Mouse (Mus musculus) liver, embryonic 13.5 days (tissue): ENCODE measurements at regions not wholly inside any gene's neighbourhood (a gene's known extent, or its start where the extent isn't known, plus 50 kb on each side); places are given as distances from the start of the nearest gene placed in this dataset.

ENCODE experiments used
- ATAC-seq: fragments of 200-750 bp; cut with Nextera tagmentation; 2 replicates; pipeline ENCODE4 v1.8.0; 2017; ENCODE audit warnings: low read depth, mild to moderate bottlenecking, moderate number of reproducible peaks, moderate library complexity
- DNase-seq: peaks from one replicate; pipeline ENCODE4 v3.0.0; 2022
- H3K27ac ChIP-seq: fragments of 300-500 bp; sonication (generic); 2 replicates; pipeline ENCODE4 v1.5.1; 2015; ENCODE audit warnings: moderate library complexity, mild to moderate bottlenecking, inconsistent platforms
- H3K27me3 ChIP-seq: fragments of 300-500 bp; sonication (generic); 2 replicates; pipeline ENCODE4 v1.6.1; 2015; ENCODE audit warnings: mild to moderate bottlenecking, inconsistent platforms
- H3K36me3 ChIP-seq: fragments of 300-500 bp; sonication (generic); 2 replicates; pipeline ENCODE4 v1.6.1; 2015; ENCODE audit warnings: mild to moderate bottlenecking, inconsistent platforms
- H3K4me1 ChIP-seq: fragments of 300-500 bp; sonication (generic); replicated peaks from 2 replicates; pipeline ENCODE4 v1.6.1; 2015; ENCODE audit warnings: inconsistent platforms
- H3K4me2 ChIP-seq: fragments of 300-500 bp; sonication (generic); 2 replicates; pipeline ENCODE4 v1.6.1; 2015; ENCODE audit warnings: inconsistent platforms, mild to moderate bottlenecking, moderate library complexity
- H3K4me3 ChIP-seq: fragments of 300-500 bp; sonication (generic); replicated peaks from 2 replicates; pipeline ENCODE4 v1.5.1; 2015; ENCODE audit warnings: mild to moderate bottlenecking, inconsistent platforms
- H3K9ac ChIP-seq: fragments of 300-500 bp; sonication (generic); 2 replicates; pipeline ENCODE4 v1.6.1; 2015; ENCODE audit warnings: mild to moderate bottlenecking, inconsistent platforms
- H3K9me3 ChIP-seq: fragments of 300-500 bp; sonication (generic); replicated peaks from 2 replicates; pipeline ENCODE4 v1.6.1; 2016; ENCODE audit warnings: inconsistent platforms
- WGBS: fragments of 180-500 bp; shearing (Covaris S2); methylation state at CpG from one replicate; pipeline ENCODE4 v1.1.7; 2015; ENCODE audit not compliant: insufficient replicate concordance; 5-methylcytosine and 5-hydroxymethylcytosine counted together

GRCm38 (mm10) chr6:112210238-112210950 is 63.2 kb upstream of the Lmcd1 start:
- no peak overlapping the region for H3K4me3 ChIP-seq
- H3K36me3 ChIP-seq = no peaks in the 10 kb centered on the region
- no peaks in the 10 kb centered on the region for H3K27me3 ChIP-seq
- no peaks in the 10 kb centered on the region for H3K9me3 ChIP-seq
- H3K27ac ChIP-seq = no peak overlapping the region
- peak; percentile 90 for ATAC-seq
- 17% methylated on average over 8 of the region's 8 CpGs for WGBS
- no peak overlapping the region for H3K4me2 ChIP-seq
- H3K4me1 ChIP-seq = no peaks in the 10 kb centered on the region; the same call in 1 of the 2 replicates
- peak; percentile 6 for DNase-seq
- no peak overlapping the region for H3K9ac ChIP-seq

GRCm38 (mm10) chr6:112216868-112217267 is 56.7 kb upstream of the Lmcd1 start:
- Histone ChIP-seq H3K27ac (no peak overlapping the region), H3K27me3 (no peaks in the 10 kb centered on the region), H3K9me3 (no peaks in the 10 kb centered on the region), H3K4me1 (no peaks in the 10 kb centered on the region), H3K4me3 (no peak overlapping the region), H3K36me3 (no peaks in the 10 kb centered on the region), H3K9ac (no peak overlapping the region), H3K4me2 (no peak overlapping the region)
- WGBS = 55% methylated on average over 3 of the region's 3 CpGs
- ATAC-seq = no peak
- no peak for DNase-seq

GRCm38 (mm10) chr6:112218248-112218647 is 55.3 kb upstream of the Lmcd1 start:
- WGBS = 66% methylated on average over 1 of the region's 1 CpGs

DNA sequence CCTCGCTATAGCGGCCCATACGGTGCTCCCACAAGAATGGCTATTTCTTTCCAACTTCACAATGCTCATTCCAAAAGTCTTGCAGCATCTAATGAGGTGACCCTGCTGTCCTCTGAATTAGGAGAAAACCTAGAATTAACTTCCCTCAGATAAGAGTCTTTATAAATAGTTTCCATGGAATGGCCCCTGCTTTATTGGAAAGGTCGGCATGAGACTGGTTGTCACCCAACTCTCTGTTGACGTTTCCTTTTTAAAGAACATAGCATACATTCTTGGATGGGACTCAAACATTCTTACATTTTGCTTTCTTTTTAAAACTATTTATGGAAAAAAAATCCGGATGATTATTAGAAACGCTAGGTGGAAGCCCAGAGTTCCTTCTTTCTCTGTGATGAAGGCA is 53.9 kb upstream of the Lmcd1 start:
- WGBS = 70% methylated on average over 7 of the region's 7 CpGs
- no peaks in the 10 kb centered on the region for H3K4me1 ChIP-seq
- H3K9me3 ChIP-seq = no peaks in the 10 kb centered on the region
- H3K4me3 ChIP-seq = no peak overlapping the region
- no peak overlapping the region for H3K4me2 ChIP-seq
- H3K27ac ChIP-seq = no peak overlapping the region
- H3K36me3 ChIP-seq = no peaks in the 10 kb centered on the region
- no peak overlapping the region for H3K9ac ChIP-seq
- no peak for DNase-seq
- H3K27me3 ChIP-seq = no peaks in the 10 kb centered on the region
- ATAC-seq = no peak

More at GRCm38 (mm10) chr6:112218248-112218647, 55.3 kb upstream of the Lmcd1 start:
- Histone ChIP-seq H3K4me1 (no peaks in the 10 kb centered on the region), H3K4me2 (no peak overlapping the region), H3K4me3 (no peak overlapping the region), H3K9ac (no peak overlapping the region), H3K27ac (no peak overlapping the region), H3K27me3 (no peaks in the 10 kb centered on the region), H3K9me3 (no peaks in the 10 kb centered on the region), H3K36me3 (no peaks in the 10 kb centered on the region)
- no peak for DNase-seq
- ATAC-seq = no peak

- no peaks in the 10 kb centered on the region for H3K9me3 ChIP-seq
- no peak overlapping the region for H3K27ac ChIP-seq
- 60% methylated on average over 3 of the region's 3 CpGs for WGBS
- H3K36me3 ChIP-seq = no peaks in the 10 kb centered on the region
- no peaks in the 10 kb centered on the region for H3K27me3 ChIP-seq
- DNase-seq = no peak
- no peak overlapping the region for H3K9ac ChIP-seq
- no peaks in the 10 kb centered on the region for H3K4me1 ChIP-seq
- H3K4me2 ChIP-seq = no peak overlapping the region
- H3K4me3 ChIP-seq = no peak overlapping the region
- no peak for ATAC-seq
Measured at GRCm38 (mm10) chr6:112220149-112220548, 53.4 kb upstream of the Lmcd1 start.

- DNase-seq (no peak), ATAC-seq (no peak)
- H3K4me1 ChIP-seq = no peaks in the 10 kb centered on the region
- no peak overlapping the region for H3K4me3 ChIP-seq
- H3K36me3 ChIP-seq = no peaks in the 10 kb centered on the region
- no peak overlapping the region for H3K4me2 ChIP-seq
- H3K9me3 ChIP-seq = no peaks in the 10 kb centered on the region
- no peak overlapping the region for H3K9ac ChIP-seq
- no peak overlapping the region for H3K27ac ChIP-seq
- H3K27me3 ChIP-seq = no peaks in the 10 kb centered on the region
- WGBS = 49% methylated on average over 2 of the region's 2 CpGs
Measured at GRCm38 (mm10) chr6:112221373-112221772, 52.2 kb upstream of the Lmcd1 start.

- no peak for ATAC-seq
- WGBS = 62% methylated on average over 7 of the region's 7 CpGs
- no peaks in the 10 kb centered on the region for H3K27me3 ChIP-seq
- H3K9me3 ChIP-seq = no peaks in the 10 kb centered on the region
- H3K4me2 ChIP-seq = no peak overlapping the region
- DNase-seq = no peak
- no peaks in the 10 kb centered on the region for H3K4me1 ChIP-seq
- no peak overlapping the region for H3K9ac ChIP-seq
- H3K36me3 ChIP-seq = no peaks in the 10 kb centered on the region
- no peak overlapping the region for H3K4me3 ChIP-seq
- no peak overlapping the region for H3K27ac ChIP-seq
Measured at GRCm38 (mm10) chr6:112223325-112223724, 50.2 kb upstream of the Lmcd1 start.
